Mouse (Mus musculus) limb, embryonic 14.5 days (tissue): ENCODE measurements at regions not wholly inside any gene's neighbourhood (a gene's known extent, or its start where the extent isn't known, plus 50 kb on each side); places are given as distances from the start of the nearest gene placed in this dataset.

Experiments used
- ATAC-seq: fragments of 200-750 bp; cut with Nextera tagmentation; 2 replicates; pipeline ENCODE4 v1.8.0; 2017; ENCODE audit warnings: low read depth, moderate number of reproducible peaks, moderate TSS enrichment; ENCODE audit not compliant: low FRiP score
- DNase-seq: peaks from one replicate; pipeline ENCODE4 v3.0.0-alpha.2; 2015; ENCODE audit warnings: low spot score
- H3K27ac ChIP-seq: fragments of 300-500 bp; sonication (generic); replicated peaks from 2 replicates; pipeline ENCODE4 v1.5.1; 2014; ENCODE audit warnings: low read depth, mild to moderate bottlenecking, low read length, moderate library complexity, mixed read lengths
- H3K27me3 ChIP-seq: fragments of 300-500 bp; sonication (generic); 2 replicates; pipeline ENCODE4 v1.6.1; 2014; ENCODE audit warnings: low read length, mixed read lengths; ENCODE audit not compliant: control insufficient read depth, insufficient read depth
- H3K36me3 ChIP-seq: fragments of 300-500 bp; sonication (generic); 2 replicates; pipeline ENCODE4 v1.6.1; 2014; ENCODE audit warnings: mild to moderate bottlenecking, low read length, moderate library complexity, mixed read lengths; ENCODE audit not compliant: control insufficient read depth, insufficient read depth
- H3K4me1 ChIP-seq: fragments of 300-500 bp; sonication (generic); 2 replicates; pipeline ENCODE4 v1.6.1; 2014; ENCODE audit warnings: antibody characterized with exemption, low read length, mixed read lengths; ENCODE audit not compliant: control insufficient read depth, insufficient read depth
- H3K4me2 ChIP-seq: fragments of 300-500 bp; sonication (generic); replicated peaks from 2 replicates; pipeline ENCODE4 v1.6.1; 2014; ENCODE audit warnings: low read depth, mild to moderate bottlenecking, low read length, moderate library complexity; ENCODE audit not compliant: severe bottlenecking
- H3K4me3 ChIP-seq: fragments of 300-500 bp; sonication (generic); replicated peaks from 2 replicates; pipeline ENCODE4 v1.5.1; 2014; ENCODE audit warnings: low read length
- H3K9ac ChIP-seq: fragments of 300-500 bp; sonication (generic); 2 replicates; pipeline ENCODE4 v1.6.1; 2014; ENCODE audit warnings: mild to moderate bottlenecking, low read depth, low read length, moderate library complexity; ENCODE audit not compliant: severe bottlenecking
- H3K9me3 ChIP-seq: fragments of 300-500 bp; sonication (generic); 2 replicates; pipeline ENCODE4 v1.6.1; 2016; ENCODE audit warnings: low read length; ENCODE audit not compliant: control insufficient read depth
- POLR2A ChIP-seq: fragments of 200-500 bp; IDR thresholded peaks from 2 replicates; pipeline ENCODE4 v1.8.0; 2012; ENCODE audit warnings: inconsistent platforms, mild to moderate bottlenecking, moderate library complexity, borderline replicate concordance; ENCODE audit not compliant: insufficient read depth, insufficient read length; ENCODE audit errors: extremely low read depth
- WGBS: fragments of 180-500 bp; shearing (Covaris S2); extraction: QIAGEN DNeasy Blood & Tissue Kit; methylation state at CpG from one replicate; pipeline ENCODE4 v1.1.7; 2014; 5-methylcytosine and 5-hydroxymethylcytosine counted together

- no peak overlapping the region for H3K9ac ChIP-seq
- H3K4me3 ChIP-seq, result no peak overlapping the region
- DNase-seq, result no peak
- no peaks in the 10 kb centered on the region for H3K9me3 ChIP-seq
- H3K4me1 ChIP-seq, result peaks cover 5% of the 10 kb centered on the region
- H3K36me3 ChIP-seq, result no peaks in the 10 kb centered on the region
- no peak overlapping the region for H3K4me2 ChIP-seq
- 89% methylated on average over 1 of the region's 1 CpGs for WGBS
- ATAC-seq, result no peak
- no peaks in the 10 kb centered on the region for H3K27me3 ChIP-seq
- H3K27ac ChIP-seq, result no peak overlapping the region
- no peak for TF ChIP-seq POLR2A
Observed at GRCm38 (mm10) chr14:102861694-102862093, 120.7 kb downstream of the Kctd12 start.

DNA sequence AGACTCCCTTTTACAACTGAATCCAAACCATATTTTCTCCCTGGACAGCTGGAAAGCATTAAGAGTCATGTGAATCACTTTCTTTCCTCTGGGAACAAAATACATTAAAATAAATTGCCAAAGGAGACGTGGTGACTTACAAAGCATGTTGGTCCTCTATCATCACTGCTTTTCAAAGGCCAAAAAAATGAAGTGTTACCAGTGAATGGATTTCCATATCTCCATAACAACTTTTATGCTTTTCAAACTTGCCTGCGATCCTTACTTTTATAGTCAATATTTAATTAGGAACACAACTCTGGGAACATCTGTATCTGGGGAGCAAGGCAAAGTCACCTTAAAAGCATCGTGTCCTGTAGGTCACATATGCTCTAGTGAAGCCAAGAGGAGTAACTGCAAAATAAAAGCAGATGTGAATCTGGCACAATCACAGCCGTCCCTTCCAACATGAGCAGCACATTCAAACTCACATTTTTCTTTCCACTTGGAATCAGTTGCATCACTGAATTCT is 123.0 kb downstream of the Kctd12 start:
- no peak for TF ChIP-seq POLR2A
- H3K9ac ChIP-seq, result no peak overlapping the region
- H3K4me3 ChIP-seq, result no peak overlapping the region
- peaks cover 14% of the 10 kb centered on the region for H3K4me1 ChIP-seq
- no peaks in the 10 kb centered on the region for H3K36me3 ChIP-seq
- ATAC-seq, result peak; percentile 88
- H3K9me3 ChIP-seq, result no peaks in the 10 kb centered on the region
- peak; percentile 91 for DNase-seq
- 21% methylated on average over 4 of the region's 4 CpGs for WGBS
- no peaks in the 10 kb centered on the region for H3K27me3 ChIP-seq
- H3K4me2 ChIP-seq, result no peak overlapping the region
- peak overlapping the region; percentile 33; the same call in 1 of the 2 replicates for H3K27ac ChIP-seq

- no peak overlapping the region for H3K9ac ChIP-seq
- H3K27ac ChIP-seq, result 0 out of 2 replicates have a peak overlapping the region, but pooled peaks have one; percentile 3
- ATAC-seq (peak; percentile 23; the same call in 1 of the 2 replicates), DNase-seq (peak; percentile 61)
- no peaks in the 10 kb centered on the region for H3K27me3 ChIP-seq
- H3K4me2 ChIP-seq, result no peak overlapping the region
- 45% methylated on average over 7 of the region's 7 CpGs for WGBS
- no peak for TF ChIP-seq POLR2A
- H3K36me3 ChIP-seq, result no peaks in the 10 kb centered on the region
- H3K9me3 ChIP-seq, result no peaks in the 10 kb centered on the region
- no peak overlapping the region for H3K4me3 ChIP-seq
- H3K4me1 ChIP-seq, result peaks cover 15% of the 10 kb centered on the region
Observed at GRCm38 (mm10) chr14:102855264-102855840, 127.1 kb downstream of the Kctd12 start.

DNA sequence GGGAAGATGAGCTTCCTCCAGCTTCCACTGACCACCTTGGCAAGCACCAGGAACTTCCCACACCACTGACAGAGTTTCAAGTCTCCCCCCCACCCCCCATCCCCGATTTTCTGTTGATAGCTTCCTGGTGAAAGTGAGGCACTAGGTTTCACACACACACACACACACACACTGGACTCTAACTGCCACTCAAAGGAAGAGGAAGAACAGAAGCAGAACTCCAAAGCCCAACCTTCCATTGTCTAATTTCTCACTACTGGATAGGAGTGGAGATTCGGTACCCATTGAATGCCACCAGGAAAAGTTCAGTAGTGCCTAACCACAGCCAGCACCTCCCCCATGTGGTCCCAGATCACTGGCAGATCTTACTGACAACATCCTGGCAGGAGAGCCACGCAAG is 138.7 kb downstream of the Kctd12 start:
- 85% methylated on average over 3 of the region's 3 CpGs for whole genome bisulfite sequencing
- no peaks in the 10 kb centered on the region for H3K36me3 ChIP-seq

GRCm38 (mm10) chr14:102837602-102838001 is 144.8 kb downstream of the Kctd12 start:
- ATAC-seq (no peak), DNase-seq (no peak)
- no peak overlapping the region for H3K4me2 ChIP-seq
- H3K27me3 ChIP-seq, result no peaks in the 10 kb centered on the region
- no peak for TF ChIP-seq POLR2A
- no peaks in the 10 kb centered on the region for H3K36me3 ChIP-seq
- H3K4me1 ChIP-seq, result no peaks in the 10 kb centered on the region
- H3K27ac ChIP-seq, result no peak overlapping the region
- H3K4me3 ChIP-seq, result no peak overlapping the region
- no peak overlapping the region for H3K9ac ChIP-seq
- no peaks in the 10 kb centered on the region for H3K9me3 ChIP-seq
- 58% methylated on average over 1 of the region's 1 CpGs for WGBS

More for the DNA sequence above, 138.7 kb downstream of the Kctd12 start:
- Histone ChIP-seq H3K4me2 (no peak overlapping the region), H3K27ac (no peak overlapping the region), H3K9me3 (no peaks in the 10 kb centered on the region), H3K9ac (no peak overlapping the region), H3K27me3 (no peaks in the 10 kb centered on the region), H3K4me1 (no peaks in the 10 kb centered on the region), H3K4me3 (no peak overlapping the region)
- no peak for TF ChIP-seq POLR2A
- no peak for DNase-seq
- no peak for ATAC-seq
